Mouse (Mus musculus) neural tube, embryonic 11.5 days (tissue): ENCODE measurements around the gene Urod. TPM values are rescaled to one million over a fixed set of nuclear protein-coding genes. Genes with fewer than 3 reads are reported as not detected.
A peak's percentile ranks its signal among the peaks of the same experiment; 100 is the strongest.

Source experiments
- ATAC-seq: fragments of 200-750 bp; cut with Nextera tagmentation; 2 replicates; pipeline ENCODE4 v1.8.0; 2017; ENCODE audit warnings: moderate number of reproducible peaks, mild to moderate bottlenecking, moderate TSS enrichment, moderate library complexity; ENCODE audit not compliant: insufficient read depth, low FRiP score, low TSS enrichment
- DNase-seq: peaks from one replicate; pipeline ENCODE4 v3.0.0-alpha.2; 2015; ENCODE audit warnings: low spot score
- H3K27ac ChIP-seq: fragments of 300-500 bp; sonication (generic); 2 replicates; pipeline ENCODE4 v1.5.1; 2014; ENCODE audit warnings: low read depth, mild to moderate bottlenecking, low read length
- H3K27me3 ChIP-seq: fragments of 300-500 bp; sonication (generic); 2 replicates; pipeline ENCODE4 v1.6.1; 2014; ENCODE audit warnings: mild to moderate bottlenecking, low read length, mixed read lengths; ENCODE audit not compliant: control insufficient read depth, insufficient read depth
- H3K36me3 ChIP-seq: fragments of 300-500 bp; sonication (generic); 2 replicates; pipeline ENCODE4 v1.6.1; 2014; ENCODE audit warnings: mild to moderate bottlenecking, low read length, moderate library complexity, mixed read lengths; ENCODE audit not compliant: control insufficient read depth, insufficient read depth
- H3K4me1 ChIP-seq: fragments of 300-500 bp; sonication (generic); 2 replicates; pipeline ENCODE4 v1.6.1; 2014; ENCODE audit warnings: low read length, mixed read lengths; ENCODE audit not compliant: control insufficient read depth, insufficient read depth
- H3K4me2 ChIP-seq: fragments of 300-500 bp; sonication (generic); 2 replicates; pipeline ENCODE4 v1.6.1; 2014; ENCODE audit warnings: low read depth, mild to moderate bottlenecking, moderate library complexity
- H3K4me3 ChIP-seq: fragments of 300-500 bp; sonication (generic); 2 replicates; pipeline ENCODE4 v1.5.1; 2014; ENCODE audit warnings: low read depth, low read length
- H3K9ac ChIP-seq: fragments of 300-500 bp; sonication (generic); 2 replicates; pipeline ENCODE4 v1.6.1; 2014; ENCODE audit warnings: mild to moderate bottlenecking, low read length
- H3K9me3 ChIP-seq: fragments of 300-500 bp; sonication (generic); 2 replicates; pipeline ENCODE4 v1.6.1; 2016; ENCODE audit warnings: low read length; ENCODE audit not compliant: control insufficient read depth
- WGBS: fragments of 180-500 bp; shearing (Covaris S2); extraction: QIAGEN DNeasy Blood & Tissue Kit; methylation state at CpG from one replicate; pipeline ENCODE4 v1.1.7; 2014; 5-methylcytosine and 5-hydroxymethylcytosine counted together
- polyA plus RNA-seq: library from polyadenylated mRNA; unstranded; fragments of >200 nt; fragmentation: Nextera tagmentation; extraction: Ambion mirVana; gene quantifications from 2 replicates; pipeline ENCODE4 v1.2.1, GENCODE M21; 2014

Urod gene
- 89.8 and 99.2 TPM in 2 replicates for polyA plus RNA-seq

- Histone ChIP-seq H3K4me1 (peaks cover 17% of the 10 kb centered on the region), H3K9me3 (no peaks in the 10 kb centered on the region), H3K9ac (peak within 1 kb of the TSS; percentile 84), H3K4me2 (peak within 1 kb of the TSS; percentile 99), H3K36me3 (peaks cover 2% of the 10 kb centered on the region; the same call in 1 of the 2 replicates), H3K4me3 (peak within 1 kb of the TSS; percentile 98), H3K27me3 (no peaks in the 10 kb centered on the region), H3K27ac (peak within 1 kb of the TSS; percentile 82)
- under 1% methylated on average over 38 of the region's 38 CpGs for WGBS
- DNase-seq (peak; percentile 94), ATAC-seq (peak; percentile 88)
Observed at GRCm38 (mm10) chr4:116993672-116994621, at the start of gene Urod. Gene Urod (minus strand): TSS chr4:116994413.

GRCm38 (mm10) chr4:117041283-117041721, 47.1 kb upstream of the Urod start:
- Histone ChIP-seq H3K27ac (0 out of 2 replicates have a peak overlapping the region, but pooled peaks have one; percentile 15), H3K27me3 (no peaks in the 10 kb centered on the region), H3K4me3 (no peak overlapping the region), H3K36me3 (no peaks in the 10 kb centered on the region), H3K4me2 (no peak overlapping the region), H3K4me1 (peaks cover 8% of the 10 kb centered on the region), H3K9ac (no peak overlapping the region), H3K9me3 (no peaks in the 10 kb centered on the region)
- DNase-seq (no peak), ATAC-seq (no peak)
- 69% methylated on average over 4 of the region's 4 CpGs for WGBS

GRCm38 (mm10) chr4:117040791-117041190, 46.6 kb upstream of the Urod start:
- Histone ChIP-seq H3K9ac (no peak overlapping the region), H3K4me3 (no peak overlapping the region), H3K4me2 (no peak overlapping the region), H3K4me1 (peaks cover 8% of the 10 kb centered on the region), H3K9me3 (no peaks in the 10 kb centered on the region), H3K27me3 (no peaks in the 10 kb centered on the region), H3K27ac (peak overlapping the region; percentile 67; the same call in 1 of the 2 replicates), H3K36me3 (no peaks in the 10 kb centered on the region)
- no peak for ATAC-seq
- DNase-seq: no peak
- 51% methylated on average over 1 of the region's 1 CpGs for WGBS

DNA sequence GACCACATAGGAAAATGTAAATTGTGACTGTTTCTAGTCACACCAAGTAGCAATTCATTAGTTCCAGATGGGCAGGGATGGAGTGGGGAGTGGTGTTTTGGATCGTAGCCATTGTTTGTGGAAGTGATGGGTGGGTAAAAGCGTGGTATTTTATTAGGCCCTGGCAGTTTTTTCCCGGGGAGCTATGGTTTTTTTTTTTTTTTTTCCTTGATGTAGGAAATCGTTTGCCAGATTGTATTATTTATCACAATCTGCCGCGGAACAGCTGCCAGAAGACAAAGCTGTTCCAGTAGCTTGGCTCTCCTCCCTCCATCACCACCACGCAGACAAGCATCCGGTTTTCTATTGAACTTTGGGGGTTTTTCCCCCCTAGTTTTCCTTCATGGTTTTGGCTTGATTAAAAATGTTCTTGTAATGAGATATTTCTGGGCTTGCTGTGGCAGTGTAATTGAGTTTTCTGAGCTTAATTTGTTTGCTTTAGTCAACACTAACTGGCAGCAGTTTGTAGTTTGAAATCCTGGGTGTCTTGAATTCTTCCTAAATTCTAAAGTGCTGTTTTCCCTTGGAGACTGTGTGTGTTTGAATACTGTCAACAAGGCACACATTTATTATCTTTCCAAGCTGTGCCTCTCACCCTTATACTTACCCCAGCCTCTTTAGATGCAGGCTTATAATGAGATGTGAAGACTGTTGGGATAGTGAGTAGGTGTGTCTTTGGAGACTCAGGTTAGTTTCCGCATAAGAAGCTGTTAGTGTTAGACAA, 45.9 kb upstream of the Urod start:
- Histone ChIP-seq H3K4me3 (no peak overlapping the region), H3K4me1 (peaks cover 8% of the 10 kb centered on the region), H3K27me3 (no peaks in the 10 kb centered on the region), H3K9ac (no peak overlapping the region), H3K27ac (peak overlapping the region; percentile 67), H3K36me3 (no peaks in the 10 kb centered on the region), H3K4me2 (no peak overlapping the region), H3K9me3 (no peaks in the 10 kb centered on the region)
- WGBS: 35% methylated on average over 9 of the region's 9 CpGs
- DNase-seq: peak; percentile 26
- ATAC-seq: no peak

DNA sequence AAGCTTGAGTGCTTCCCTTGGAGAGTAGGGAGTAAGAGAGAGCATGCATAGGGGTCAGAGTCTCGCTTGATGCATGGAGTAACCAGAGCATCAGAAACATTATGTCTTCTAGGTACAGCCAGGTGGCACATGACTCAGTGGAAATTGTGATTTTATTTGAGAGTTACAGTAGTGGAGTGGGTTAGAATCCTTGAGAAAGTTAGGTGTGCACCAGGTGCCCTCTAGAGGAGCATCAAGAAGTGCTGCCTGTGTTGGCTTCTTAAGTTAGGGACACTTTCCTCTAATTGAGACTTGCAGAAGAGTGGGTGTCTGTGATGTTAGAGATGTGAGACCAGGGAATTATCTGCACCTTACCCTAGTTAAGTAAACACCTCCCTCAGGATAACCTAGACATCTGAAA, 36.9 kb upstream of the Urod start:
- DNase-seq (no peak), ATAC-seq (no peak)
- Histone ChIP-seq H3K4me2 (no peak overlapping the region), H3K27ac (no peak overlapping the region), H3K36me3 (no peaks in the 10 kb centered on the region), H3K4me3 (no peak overlapping the region), H3K27me3 (no peaks in the 10 kb centered on the region), H3K9ac (no peak overlapping the region), H3K4me1 (no peaks in the 10 kb centered on the region), H3K9me3 (no peaks in the 10 kb centered on the region)
- 97% methylated on average over 1 of the region's 1 CpGs for WGBS

DNA sequence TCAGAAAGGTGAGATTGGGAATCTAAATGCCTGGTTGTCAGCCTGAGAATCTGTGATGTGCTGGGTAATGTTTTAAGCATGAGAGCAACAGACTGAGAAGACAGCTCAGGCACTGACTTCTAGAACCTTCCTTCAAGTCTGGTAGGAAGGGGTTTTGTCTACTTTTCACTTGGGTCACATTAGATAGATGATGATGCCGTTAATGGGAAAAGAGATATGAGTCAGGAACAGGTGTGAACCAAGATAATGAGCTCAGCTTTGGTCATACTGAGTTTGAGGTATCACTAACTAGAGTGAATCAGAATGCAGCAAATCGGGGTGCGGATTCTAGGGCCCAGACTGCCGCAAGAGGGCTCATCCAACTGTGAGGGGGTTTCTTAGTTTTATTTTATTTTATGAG, 29.3 kb upstream of the Urod start:
- 95% methylated on average over 4 of the region's 4 CpGs for WGBS
- Histone ChIP-seq H3K36me3 (peaks cover 2% of the 10 kb centered on the region; the same call in 1 of the 2 replicates), H3K9me3 (no peaks in the 10 kb centered on the region), H3K4me1 (0 out of 2 replicates have a peak, but pooled peaks cover 3% of the 10 kb centered on the region), H3K27ac (no peak overlapping the region), H3K27me3 (no peaks in the 10 kb centered on the region), H3K4me2 (no peak overlapping the region), H3K9ac (no peak overlapping the region), H3K4me3 (no peak overlapping the region)
- DNase-seq: no peak
- no peak for ATAC-seq

DNA sequence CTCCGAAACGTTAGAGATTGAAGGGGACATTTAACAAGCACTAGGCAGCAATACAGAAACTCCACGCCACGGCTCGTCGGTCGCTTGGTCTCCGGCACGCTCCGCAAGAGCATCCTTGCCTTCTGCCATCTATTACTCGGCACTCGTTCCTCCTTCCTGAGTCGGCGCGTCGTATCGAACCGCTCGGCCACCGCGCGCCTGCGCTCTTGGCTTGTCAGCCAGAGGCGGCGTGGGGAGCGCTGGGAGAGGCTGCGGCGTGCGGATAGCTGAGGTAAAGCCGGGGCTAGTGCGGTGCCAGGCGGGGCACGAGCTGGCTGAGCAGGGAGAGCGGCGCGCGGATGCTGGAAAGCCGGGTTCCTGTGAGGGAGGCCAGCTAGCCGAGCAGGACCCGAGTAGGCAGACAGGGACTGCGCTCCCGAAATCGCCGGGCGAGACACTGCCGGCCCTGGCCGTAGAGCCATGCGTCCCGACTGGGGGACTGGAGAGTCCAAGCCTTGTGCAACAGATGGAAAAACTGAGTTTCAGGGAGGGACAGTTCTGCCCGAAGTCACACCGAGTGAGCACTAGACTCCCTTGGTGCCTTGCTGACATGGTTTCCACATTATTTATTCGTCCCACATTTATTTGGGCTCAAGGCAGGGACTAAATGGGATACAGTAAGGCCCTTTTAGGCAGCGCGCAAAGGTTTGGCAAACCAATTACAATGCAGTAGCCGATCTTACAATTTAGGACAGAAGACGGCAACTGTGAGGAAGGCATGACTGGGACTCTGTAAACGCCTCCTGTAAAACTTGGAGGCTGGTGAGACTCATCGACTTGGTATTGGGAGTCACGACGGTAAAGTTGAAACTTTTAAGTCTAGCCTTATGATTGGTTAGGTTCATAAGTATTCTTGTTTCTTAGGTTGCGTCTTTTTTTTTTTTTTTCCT, 25.3 kb upstream of the Urod start, which contains the start of gene Eif2b3:
TSS of gene Eif2b3 (plus strand) at position 197 of the 929 bp plus-strand sequence.
- Histone ChIP-seq H3K36me3 (peaks cover 2% of the 10 kb centered on the region; the same call in 1 of the 2 replicates), H3K9ac (peak within 1 kb of the TSS; percentile 86), H3K4me1 (0 out of 2 replicates have a peak, but pooled peaks cover 3% of the 10 kb centered on the region), H3K4me3 (peak within 1 kb of the TSS; percentile 86), H3K27ac (no peak within 1 kb of the TSS), H3K9me3 (no peaks in the 10 kb centered on the region), H3K4me2 (peak within 1 kb of the TSS; percentile 48), H3K27me3 (no peaks in the 10 kb centered on the region)
- ATAC-seq: peak; percentile 93
- WGBS: under 1% methylated on average over 61 of the region's 61 CpGs
- DNase-seq: peak; percentile 93

GRCm38 (mm10) chr4:117018327-117018726, 24.1 kb upstream of the Urod start:
- Histone ChIP-seq H3K27me3 (no peaks in the 10 kb centered on the region), H3K9ac (no peak overlapping the region), H3K27ac (no peak overlapping the region), H3K36me3 (peaks cover under 1% of the 10 kb centered on the region; the same call in 1 of the 2 replicates), H3K4me2 (no peak overlapping the region), H3K9me3 (no peaks in the 10 kb centered on the region), H3K4me3 (no peak overlapping the region), H3K4me1 (0 out of 2 replicates have a peak, but pooled peaks cover 3% of the 10 kb centered on the region)
- ATAC-seq (no peak), DNase-seq (no peak)
- 82% methylated on average over 7 of the region's 7 CpGs for WGBS
